Mouse (Mus musculus): ENCODE results near the gene Ubac2. TPM values are rescaled to one million over a fixed set of nuclear protein-coding genes. Genes with fewer than 3 reads are reported as not detected.

The Ubac2 gene
- polyA plus RNA-seq, 1 experiment from 2014 or later: 77.5 TPM

- no peaks in the 10 kb centered on the region for H3K9me3 ChIP-seq (ENCODE audit: low read length)
- peaks cover 8% of the 10 kb centered on the region; the same call in 1 of the 2 replicates for H3K36me3 ChIP-seq (ENCODE audit: insufficient read depth, low read length)
- no peak overlapping the region for H3K27ac ChIP-seq (ENCODE audit: low read length)
- 94% methylated on average over 7 of the region's 7 CpGs for WGBS
- no peak overlapping the region for H3K4me3 ChIP-seq (ENCODE audit: low read length)
- no peaks in the 10 kb centered on the region for H3K27me3 ChIP-seq (ENCODE audit: insufficient read depth, low read length)
- no peak for ATAC-seq (ENCODE audit: low FRiP score, low TSS enrichment)
- no peaks in the 10 kb centered on the region for H3K4me1 ChIP-seq (ENCODE audit: insufficient read depth, low read length)
- H3K9ac ChIP-seq (replicated peaks; ENCODE audit: low read length): no peak overlapping the region
- H3K4me2 ChIP-seq (replicated peaks; ENCODE audit: low read depth, low read length): no peak overlapping the region
Observed at GRCm38 (mm10) chr14:121903381-121903876, 25.0 kb downstream of the Ubac2 start.

- WGBS: 42% methylated on average over 3 of the region's 3 CpGs
- no peak overlapping the region for H3K9ac ChIP-seq (replicated peaks; ENCODE audit: low read length)
- H3K36me3 ChIP-seq (ENCODE audit: insufficient read depth, low read length): peaks cover 14% of the 10 kb centered on the region; the same call in 1 of the 2 replicates
- H3K27ac ChIP-seq (ENCODE audit: low read length): no peak overlapping the region
- ATAC-seq (ENCODE audit: low FRiP score, low TSS enrichment): no peak
- no peaks in the 10 kb centered on the region for H3K27me3 ChIP-seq (ENCODE audit: insufficient read depth, low read length)
- H3K9me3 ChIP-seq (ENCODE audit: low read length): no peaks in the 10 kb centered on the region
- H3K4me1 ChIP-seq (ENCODE audit: insufficient read depth, low read length): no peaks in the 10 kb centered on the region
- no peak overlapping the region for H3K4me2 ChIP-seq (replicated peaks; ENCODE audit: low read depth, low read length)
- H3K4me3 ChIP-seq (ENCODE audit: low read length): no peak overlapping the region
Observed at GRCm38 (mm10) chr14:121904754-121905153, 26.3 kb downstream of the Ubac2 start.

- no peak overlapping the region for H3K4me2 ChIP-seq (replicated peaks; ENCODE audit: low read depth, low read length)
- H3K4me1 ChIP-seq (ENCODE audit: insufficient read depth, low read length): no peaks in the 10 kb centered on the region
- H3K4me3 ChIP-seq (ENCODE audit: low read length): no peak overlapping the region
- no peaks in the 10 kb centered on the region for H3K27me3 ChIP-seq (ENCODE audit: insufficient read depth, low read length)
- no peak for ATAC-seq (ENCODE audit: low FRiP score, low TSS enrichment)
- no peak overlapping the region for H3K9ac ChIP-seq (replicated peaks; ENCODE audit: low read length)
- 80% methylated on average over 8 of the region's 8 CpGs for WGBS
- no peak overlapping the region for H3K27ac ChIP-seq (ENCODE audit: low read length)
- peaks cover 16% of the 10 kb centered on the region for H3K36me3 ChIP-seq (ENCODE audit: insufficient read depth, low read length)
- no peaks in the 10 kb centered on the region for H3K9me3 ChIP-seq (ENCODE audit: low read length)
Observed at GRCm38 (mm10) chr14:121906341-121906991, 28.0 kb downstream of the Ubac2 start.

- ATAC-seq (ENCODE audit: low FRiP score, low TSS enrichment): no peak
- H3K4me3 ChIP-seq (ENCODE audit: low read length): no peak overlapping the region
- no peaks in the 10 kb centered on the region for H3K27me3 ChIP-seq (ENCODE audit: insufficient read depth, low read length)
- no peak overlapping the region for H3K9ac ChIP-seq (replicated peaks; ENCODE audit: low read length)
- no peaks in the 10 kb centered on the region for H3K4me1 ChIP-seq (ENCODE audit: insufficient read depth, low read length)
- WGBS: 89% methylated on average over 11 of the region's 11 CpGs
- H3K9me3 ChIP-seq (ENCODE audit: low read length): no peaks in the 10 kb centered on the region
- H3K4me2 ChIP-seq (replicated peaks; ENCODE audit: low read depth, low read length): no peak overlapping the region
- H3K36me3 ChIP-seq (ENCODE audit: insufficient read depth, low read length): peaks cover 21% of the 10 kb centered on the region
- H3K27ac ChIP-seq (ENCODE audit: low read length): no peak overlapping the region
Observed at GRCm38 (mm10) chr14:121906992-121907681, 28.7 kb downstream of the Ubac2 start.

- no peaks in the 10 kb centered on the region for H3K27me3 ChIP-seq (ENCODE audit: insufficient read depth, low read length)
- no peak overlapping the region for H3K9ac ChIP-seq (replicated peaks; ENCODE audit: low read length)
- peaks cover 21% of the 10 kb centered on the region for H3K36me3 ChIP-seq (ENCODE audit: insufficient read depth, low read length)
- no peak overlapping the region for H3K4me3 ChIP-seq (ENCODE audit: low read length)
- no peak for ATAC-seq (ENCODE audit: low FRiP score, low TSS enrichment)
- no peak overlapping the region for H3K27ac ChIP-seq (ENCODE audit: low read length)
- H3K4me1 ChIP-seq (ENCODE audit: insufficient read depth, low read length): no peaks in the 10 kb centered on the region
- 96% methylated on average over 6 of the region's 6 CpGs for WGBS
- H3K4me2 ChIP-seq (replicated peaks; ENCODE audit: low read depth, low read length): no peak overlapping the region
- H3K9me3 ChIP-seq (ENCODE audit: low read length): no peaks in the 10 kb centered on the region
Observed at GRCm38 (mm10) chr14:121909868-121910267, 31.4 kb downstream of the Ubac2 start.

- H3K36me3 ChIP-seq (ENCODE audit: insufficient read depth, low read length): peaks cover 29% of the 10 kb centered on the region
- no peak overlapping the region for H3K9ac ChIP-seq (replicated peaks; ENCODE audit: low read length)
- H3K27me3 ChIP-seq (ENCODE audit: insufficient read depth, low read length): no peaks in the 10 kb centered on the region
- H3K4me3 ChIP-seq (ENCODE audit: low read length): no peak overlapping the region
- H3K4me2 ChIP-seq (replicated peaks; ENCODE audit: low read depth, low read length): no peak overlapping the region
- no peaks in the 10 kb centered on the region for H3K9me3 ChIP-seq (ENCODE audit: low read length)
- WGBS: 97% methylated on average over 7 of the region's 7 CpGs
- no peak overlapping the region for H3K27ac ChIP-seq (ENCODE audit: low read length)
- H3K4me1 ChIP-seq (ENCODE audit: insufficient read depth, low read length): no peaks in the 10 kb centered on the region
- no peak for ATAC-seq (ENCODE audit: low FRiP score, low TSS enrichment)
Observed at GRCm38 (mm10) chr14:121912501-121912900, 34.1 kb downstream of the Ubac2 start.

- Histone ChIP-seq H3K4me1 (ENCODE audit: insufficient read depth, low read length) (peaks cover 2% of the 10 kb centered on the region), H3K4me3 (ENCODE audit: low read length) (no peak overlapping the region), H3K9ac (replicated peaks; ENCODE audit: low read length) (no peak overlapping the region), H3K4me2 (replicated peaks; ENCODE audit: low read depth, low read length) (no peak overlapping the region), H3K27me3 (ENCODE audit: insufficient read depth, low read length) (no peaks in the 10 kb centered on the region), H3K36me3 (ENCODE audit: insufficient read depth, low read length) (peaks cover 18% of the 10 kb centered on the region), H3K27ac (ENCODE audit: low read length) (no peak overlapping the region), H3K9me3 (ENCODE audit: low read length) (no peaks in the 10 kb centered on the region)
- no peak for ATAC-seq (ENCODE audit: low FRiP score, low TSS enrichment)
- 80% methylated on average over 5 of the region's 5 CpGs for WGBS
Observed at GRCm38 (mm10) chr14:121915143-121915542, 36.7 kb downstream of the Ubac2 start.

- H3K9ac ChIP-seq (replicated peaks; ENCODE audit: low read length): no peak within 1 kb of the TSS
- H3K9me3 ChIP-seq (ENCODE audit: low read length): no peaks in the 10 kb centered on the region
- H3K4me2 ChIP-seq (replicated peaks; ENCODE audit: low read depth, low read length): no peak within 1 kb of the TSS
- H3K4me3 ChIP-seq (ENCODE audit: low read length): no peak within 1 kb of the TSS
- H3K27ac ChIP-seq (ENCODE audit: low read length): no peak within 1 kb of the TSS
- ATAC-seq (ENCODE audit: low FRiP score, low TSS enrichment): no peak
- 76% methylated on average over 8 of the region's 8 CpGs for WGBS
- H3K4me1 ChIP-seq (ENCODE audit: insufficient read depth, low read length): peaks cover 7% of the 10 kb centered on the region
- H3K36me3 ChIP-seq (ENCODE audit: insufficient read depth, low read length): peaks cover 18% of the 10 kb centered on the region
- H3K27me3 ChIP-seq (ENCODE audit: insufficient read depth, low read length): no peaks in the 10 kb centered on the region
Observed at GRCm38 (mm10) chr14:121915621-121916020, 37.2 kb downstream of the Ubac2 start, which contains the start of gene Gpr18. Gene Gpr18 (minus strand): TSS chr14:121915781.

GRCm38 (mm10) chr14:121916311-121917094, 38.1 kb downstream of the Ubac2 start:
- Histone ChIP-seq H3K9ac (replicated peaks; ENCODE audit: low read length) (no peak overlapping the region), H3K27me3 (ENCODE audit: insufficient read depth, low read length) (no peaks in the 10 kb centered on the region), H3K27ac (ENCODE audit: low read length) (no peak overlapping the region), H3K36me3 (ENCODE audit: insufficient read depth, low read length) (peaks cover 17% of the 10 kb centered on the region), H3K9me3 (ENCODE audit: low read length) (no peaks in the 10 kb centered on the region), H3K4me1 (ENCODE audit: insufficient read depth, low read length) (peaks cover 14% of the 10 kb centered on the region), H3K4me3 (ENCODE audit: low read length) (no peak overlapping the region), H3K4me2 (replicated peaks; ENCODE audit: low read depth, low read length) (no peak overlapping the region)
- 87% methylated on average over 6 of the region's 6 CpGs for WGBS
- no peak for ATAC-seq (ENCODE audit: low FRiP score, low TSS enrichment)

Data from kidney, embryonic 16.5 days (tissue).